Mouse (Mus musculus) stomach, postnatal 0 days (tissue): ENCODE measurements around the gene Lrrc57.

Source experiments
- CTCF ChIP-seq: IDR thresholded peaks from 2 replicates; pipeline ENCODE4 v1.5.1; 2016; ENCODE audit warnings: antibody characterized with exemption, low read depth, mild to moderate bottlenecking, moderate library complexity
- EP300 ChIP-seq: optimal IDR thresholded peaks from 2 replicates; pipeline ENCODE3; 2016; ENCODE audit warnings: antibody characterized with exemption

- 0 out of 2 replicates have a peak, but pooled peaks have one; percentile 25 for TF ChIP-seq CTCF
- TF ChIP-seq EP300, result no peak
Measured at GRCm38 (mm10) chr2:120567798-120568320, 41.5 kb downstream of the Lrrc57 start.
